Mouse (Mus musculus) CH12.LX (cell line): ENCODE data around the gene Col4a2.
A peak's percentile ranks its signal among the peaks of the same experiment; 100 is the strongest.

ENCODE experiments used
- CHD2 ChIP-seq: IDR thresholded peaks from 2 replicates; pipeline ENCODE4 v1.6.1; 2011; ENCODE audit warnings: low read length, improper control_type of control experiment
- CTCF ChIP-seq, 2 experiments: IDR thresholded peaks in 1 of 2; conservative IDR thresholded peaks in 1 of 2; 2 replicates each; pipeline ENCODE4 v1.5.1; 2011 to 2012; ENCODE audit warnings: low read depth in 2 of 2, low read length in 2 of 2, improper control_type of control experiment in 1 of 2, inconsistent platforms in 1 of 2, mild to moderate bottlenecking in 1 of 2, moderate library complexity in 1 of 2
- E2F4 ChIP-seq: IDR thresholded peaks from 2 replicates; pipeline ENCODE4 v1.6.1; 2011; ENCODE audit warnings: low read depth, low read length, improper control_type of control experiment; ENCODE audit not compliant: insufficient replicate concordance
- EP300 ChIP-seq: IDR thresholded peaks from 2 replicates; pipeline ENCODE4 v1.6.1; 2011; ENCODE audit warnings: low read length, improper control_type of control experiment
- JUND ChIP-seq: conservative IDR thresholded peaks from 2 replicates; pipeline ENCODE4 v1.6.1; 2011; ENCODE audit warnings: low read depth, low read length, improper control_type of control experiment
- KAT2A ChIP-seq: IDR thresholded peaks from 2 replicates; pipeline ENCODE4 v1.6.1; 2012; ENCODE audit warnings: low read length, improper control_type of control experiment, inconsistent platforms; ENCODE audit not compliant: insufficient replicate concordance
- MEF2A ChIP-seq: IDR thresholded peaks from 2 replicates; pipeline ENCODE4 v1.6.1; 2014; ENCODE audit warnings: low read depth, mild to moderate bottlenecking, inconsistent platforms, low read length, improper control_type of control experiment, borderline replicate concordance
- POLR2A ChIP-seq: IDR thresholded peaks from 2 replicates; pipeline ENCODE4 v1.6.1; 2011; ENCODE audit warnings: low read depth, mild to moderate bottlenecking, improper control_type of control experiment, low read length
- POLR2AphosphoS2 ChIP-seq: IDR thresholded peaks from 2 replicates; pipeline ENCODE4 v1.6.1; 2011; ENCODE audit warnings: low read depth, low read length, improper control_type of control experiment
- TBP ChIP-seq: conservative IDR thresholded peaks from 2 replicates; pipeline ENCODE4 v1.6.1; 2011; ENCODE audit warnings: low read depth, low read length, improper control_type of control experiment
- UBTF ChIP-seq: IDR thresholded peaks from 2 replicates; pipeline ENCODE4 v1.6.1; 2012; ENCODE audit warnings: low read depth, mild to moderate bottlenecking, inconsistent platforms, low read length, improper control_type of control experiment, moderate library complexity
- USF2 ChIP-seq: conservative IDR thresholded peaks from 2 replicates; pipeline ENCODE4 v1.6.1; 2011; ENCODE audit warnings: low read depth, low read length, improper control_type of control experiment
- ZNF384 ChIP-seq: IDR thresholded peaks from 2 replicates; pipeline ENCODE4 v1.6.1; 2012; ENCODE audit warnings: low read depth, low read length, improper control_type of control experiment, inconsistent platforms

- TF ChIP-seq CTCF (conservative IDR thresholded peaks at IDR 0.05 in 1 of 2, IDR thresholded peaks at IDR 0.05 in 1 of 2; ENCODE audit: low read depth in 2 of 2, low read length in 2 of 2): no peak
- TF ChIP-seq USF2: no peak
- no peak for TF ChIP-seq POLR2A
- TF ChIP-seq UBTF: no peak
- TF ChIP-seq POLR2AphosphoS2: no peak
- TF ChIP-seq TBP: no peak
- no peak for TF ChIP-seq E2F4
- TF ChIP-seq KAT2A: no peak
- TF ChIP-seq CHD2: no peak
- peak; percentile 82; the same call in 1 of the 2 replicates for TF ChIP-seq JUND
- TF ChIP-seq EP300: peak; percentile 84
- no peak for TF ChIP-seq MEF2A
- no peak for TF ChIP-seq ZNF384
Measured at GRCm38 (mm10) chr8:11417762-11418161, 105.2 kb downstream of the Col4a2 start.
